Mouse (Mus musculus): ENCODE data around the gene Grin1. TPM values are rescaled to one million over a fixed set of nuclear protein-coding genes. Genes with fewer than 3 reads are reported as not detected.
A peak's percentile ranks its signal among the peaks of the same experiment; 100 is the strongest.

The Grin1 gene
- polyA plus RNA-seq, 1 experiment, result 0.02 TPM

DNA sequence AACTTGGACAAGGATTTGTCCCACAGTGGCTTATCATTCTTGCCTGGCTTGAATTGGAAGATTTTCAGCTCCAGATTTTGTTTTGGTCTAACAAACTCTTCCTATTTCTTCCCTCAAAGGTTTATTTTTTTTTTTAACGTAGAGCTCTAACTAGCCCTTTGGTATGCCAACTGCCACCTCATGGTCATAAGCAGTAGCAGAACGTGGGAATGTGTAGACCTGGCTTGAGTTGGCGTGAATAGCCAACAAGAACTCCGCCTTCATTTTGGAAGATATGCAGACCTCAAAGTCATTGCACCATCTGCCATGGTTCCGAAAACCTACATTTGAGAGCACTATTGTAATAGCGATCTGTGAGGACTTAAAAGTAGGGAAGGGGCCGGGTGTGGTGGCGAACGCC lies 12.5 kb upstream of the Grin1 start:
- TF ChIP-seq MYOG (IDR thresholded peaks at IDR 0.05; ENCODE audit: control insufficient read depth, extremely low read depth, insufficient read length) (no peak), CEBPB (IDR thresholded peaks at IDR 0.05; ENCODE audit: low read depth) (no peak), FOSL1 (IDR thresholded peaks at IDR 0.05; ENCODE audit: insufficient read depth, low read length, poor library complexity, severe bottlenecking) (no peak), MAX (IDR thresholded peaks at IDR 0.05) (no peak), USF1 (IDR thresholded peaks at IDR 0.05; ENCODE audit: low read depth) (no peak), MYOD1 (IDR thresholded peaks at IDR 0.05; ENCODE audit: control insufficient read depth, insufficient read length, low read depth) (no peak), CTCF (IDR thresholded peaks at IDR 0.05; ENCODE audit: control insufficient read depth, insufficient read depth, insufficient read length) (no peak)
- peak overlapping the region; percentile 99 for H3K4me3 ChIP-seq (ENCODE audit: insufficient read depth, poor library complexity, severe bottlenecking)
- peaks cover 28% of the 10 kb centered on the region for H3K36me3 ChIP-seq (ENCODE audit: control insufficient read depth, insufficient read depth)
- H3K79me3 ChIP-seq (ENCODE audit: low read depth), result peaks cover 27% of the 10 kb centered on the region
- peaks cover 3% of the 10 kb centered on the region for H3K27me3 ChIP-seq (ENCODE audit: control insufficient read depth, insufficient read depth, insufficient read length)
- peaks cover 44% of the 10 kb centered on the region for H3K79me2 ChIP-seq (ENCODE audit: control insufficient read depth, insufficient read depth)
- H3ac ChIP-seq (ENCODE audit: control insufficient read depth, insufficient read length, low read depth), result no peak overlapping the region

DNA sequence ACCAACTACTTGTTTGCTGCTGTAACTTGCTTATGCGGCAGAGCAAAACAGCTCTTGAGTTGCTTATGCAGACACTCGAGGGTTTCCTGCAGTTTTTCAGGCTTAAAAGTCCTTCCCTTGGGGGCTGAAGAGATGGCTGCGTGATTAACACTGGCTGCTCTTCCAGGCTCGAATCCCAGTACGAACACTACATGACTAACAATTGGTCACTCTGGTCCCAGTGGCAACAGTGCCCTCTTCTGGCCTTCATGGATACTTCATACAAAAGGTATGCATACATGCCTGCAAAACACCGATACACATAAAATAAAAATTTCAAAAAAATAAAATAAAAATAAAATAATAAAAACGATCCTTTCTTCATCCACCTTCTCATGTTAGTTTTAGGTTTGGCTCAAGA lies 9.5 kb upstream of the Grin1 start:
- Histone ChIP-seq H3ac (ENCODE audit: control insufficient read depth, insufficient read length, low read depth) (no peak overlapping the region), H3K79me3 (ENCODE audit: low read depth) (peaks cover 17% of the 10 kb centered on the region), H3K79me2 (ENCODE audit: control insufficient read depth, insufficient read depth) (peaks cover 22% of the 10 kb centered on the region), H3K4me3 (ENCODE audit: insufficient read depth, poor library complexity, severe bottlenecking) (no peak overlapping the region), H3K27me3 (ENCODE audit: control insufficient read depth, insufficient read depth, insufficient read length) (peaks cover 7% of the 10 kb centered on the region), H3K36me3 (ENCODE audit: control insufficient read depth, insufficient read depth) (no peaks in the 10 kb centered on the region)
- TF ChIP-seq MYOG (IDR thresholded peaks at IDR 0.05; ENCODE audit: control insufficient read depth, extremely low read depth, insufficient read length) (no peak), USF1 (IDR thresholded peaks at IDR 0.05; ENCODE audit: low read depth) (no peak), MAX (IDR thresholded peaks at IDR 0.05) (no peak), FOSL1 (IDR thresholded peaks at IDR 0.05; ENCODE audit: insufficient read depth, low read length, poor library complexity, severe bottlenecking) (no peak), MYOD1 (IDR thresholded peaks at IDR 0.05; ENCODE audit: control insufficient read depth, insufficient read length, low read depth) (no peak), CEBPB (IDR thresholded peaks at IDR 0.05; ENCODE audit: low read depth) (no peak), CTCF (IDR thresholded peaks at IDR 0.05; ENCODE audit: control insufficient read depth, insufficient read depth, insufficient read length) (no peak)

DNA sequence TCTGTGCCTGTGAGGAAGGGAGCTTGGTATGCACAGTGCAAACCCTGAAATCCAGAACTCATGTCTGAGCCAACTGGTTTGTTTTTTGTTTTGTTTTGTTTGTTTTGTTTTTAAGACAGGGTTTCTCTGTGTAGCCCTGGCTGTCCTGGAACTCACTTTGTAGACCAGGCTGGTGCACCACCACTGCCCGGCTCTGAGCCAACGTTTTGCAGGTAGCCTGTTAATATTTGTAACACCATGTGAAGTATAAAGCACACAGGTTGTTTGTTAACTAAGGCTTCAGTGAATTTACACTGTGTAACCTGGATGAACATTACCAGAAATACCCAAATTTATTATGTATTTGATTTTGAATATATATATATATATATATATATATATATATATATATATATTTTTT lies 7.0 kb upstream of the Grin1 start:
- peaks cover 19% of the 10 kb centered on the region for H3K27me3 ChIP-seq (ENCODE audit: control insufficient read depth, insufficient read depth, insufficient read length)
- no peak overlapping the region for H3K4me3 ChIP-seq (ENCODE audit: insufficient read depth, poor library complexity, severe bottlenecking)
- H3ac ChIP-seq (ENCODE audit: control insufficient read depth, insufficient read length, low read depth), result no peak overlapping the region
- no peaks in the 10 kb centered on the region for H3K79me2 ChIP-seq (ENCODE audit: control insufficient read depth, insufficient read depth)
- no peaks in the 10 kb centered on the region for H3K36me3 ChIP-seq (ENCODE audit: control insufficient read depth, insufficient read depth)
- H3K79me3 ChIP-seq (ENCODE audit: low read depth), result no peaks in the 10 kb centered on the region
- no peak for TF ChIP-seq MYOD1 (IDR thresholded peaks at IDR 0.05; ENCODE audit: control insufficient read depth, insufficient read length, low read depth)
- no peak for TF ChIP-seq FOSL1 (IDR thresholded peaks at IDR 0.05; ENCODE audit: insufficient read depth, low read length, poor library complexity, severe bottlenecking)
- TF ChIP-seq MYOG (IDR thresholded peaks at IDR 0.05; ENCODE audit: control insufficient read depth, extremely low read depth, insufficient read length), result no peak
- no peak for TF ChIP-seq MAX (IDR thresholded peaks at IDR 0.05)
- no peak for TF ChIP-seq USF1 (IDR thresholded peaks at IDR 0.05; ENCODE audit: low read depth)
- TF ChIP-seq CTCF (IDR thresholded peaks at IDR 0.05; ENCODE audit: control insufficient read depth, insufficient read depth, insufficient read length), result no peak
- no peak for TF ChIP-seq CEBPB (IDR thresholded peaks at IDR 0.05; ENCODE audit: low read depth)

- Histone ChIP-seq H3K27me3 (ENCODE audit: control insufficient read depth, insufficient read depth, insufficient read length) (peaks cover 47% of the 10 kb centered on the region), H3ac (ENCODE audit: control insufficient read depth, insufficient read length, low read depth) (no peak overlapping the region), H3K79me3 (ENCODE audit: low read depth) (no peaks in the 10 kb centered on the region), H3K36me3 (ENCODE audit: control insufficient read depth, insufficient read depth) (no peaks in the 10 kb centered on the region), H3K79me2 (ENCODE audit: control insufficient read depth, insufficient read depth) (no peaks in the 10 kb centered on the region), H3K4me3 (ENCODE audit: insufficient read depth, poor library complexity, severe bottlenecking) (no peak overlapping the region)
- no peak for TF ChIP-seq MAX (IDR thresholded peaks at IDR 0.05)
- no peak for TF ChIP-seq USF1 (IDR thresholded peaks at IDR 0.05; ENCODE audit: low read depth)
- TF ChIP-seq MYOG (IDR thresholded peaks at IDR 0.05; ENCODE audit: control insufficient read depth, extremely low read depth, insufficient read length), result no peak
- no peak for TF ChIP-seq MYOD1 (IDR thresholded peaks at IDR 0.05; ENCODE audit: control insufficient read depth, insufficient read length, low read depth)
- TF ChIP-seq CTCF (IDR thresholded peaks at IDR 0.05; ENCODE audit: control insufficient read depth, insufficient read depth, insufficient read length), result no peak
- no peak for TF ChIP-seq CEBPB (IDR thresholded peaks at IDR 0.05; ENCODE audit: low read depth)
- no peak for TF ChIP-seq FOSL1 (IDR thresholded peaks at IDR 0.05; ENCODE audit: insufficient read depth, low read length, poor library complexity, severe bottlenecking)
Measured at GRCm38 (mm10) chr2:25320084-25320483, 1.1 kb upstream of the Grin1 start.

DNA sequence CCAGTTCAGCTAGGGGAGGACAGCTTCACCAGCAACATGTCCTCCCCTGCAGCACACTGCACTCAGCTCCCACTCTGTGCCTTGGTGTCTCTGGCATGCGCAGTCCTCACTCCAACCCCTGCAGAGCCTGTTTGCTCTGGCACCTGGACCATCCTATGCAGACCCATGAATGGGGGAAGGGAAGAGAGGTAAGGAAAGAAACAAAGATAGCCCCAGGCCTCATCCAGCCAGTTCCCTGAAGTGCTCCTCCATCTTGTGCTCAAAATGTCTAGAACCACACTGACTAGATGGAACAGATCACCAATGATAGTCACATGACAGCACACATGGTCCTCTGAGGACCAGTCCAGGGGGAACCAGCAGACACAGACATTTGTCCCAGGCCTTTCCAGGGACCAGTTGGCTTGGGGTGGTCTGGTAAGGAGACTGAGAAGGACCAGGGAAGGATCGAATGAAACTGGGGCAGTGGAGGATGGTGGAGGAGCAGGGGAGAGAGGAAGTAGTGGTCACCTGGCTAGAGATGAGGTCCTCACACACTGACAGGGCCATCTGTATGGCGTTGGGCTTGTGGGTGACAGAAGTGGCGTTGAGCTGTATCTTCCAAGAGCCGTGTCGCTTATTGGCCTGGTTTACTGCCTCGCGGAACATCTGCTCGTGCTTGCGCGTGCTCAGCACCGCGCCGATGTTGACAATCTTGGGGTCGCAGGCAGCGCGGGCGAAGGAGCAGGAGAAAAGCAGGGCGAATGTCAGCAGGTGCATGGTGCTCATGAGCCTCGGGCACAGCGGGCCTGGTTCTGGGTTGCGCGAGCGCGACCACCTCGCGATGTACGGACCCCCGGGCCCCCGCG lies 644 bp downstream of the Grin1 start:
- Histone ChIP-seq H3K36me3 (ENCODE audit: control insufficient read depth, insufficient read depth) (no peaks in the 10 kb centered on the region), H3K79me3 (ENCODE audit: low read depth) (no peaks in the 10 kb centered on the region), H3K27me3 (ENCODE audit: control insufficient read depth, insufficient read depth, insufficient read length) (peaks cover 52% of the 10 kb centered on the region), H3ac (ENCODE audit: control insufficient read depth, insufficient read length, low read depth) (no peak overlapping the region), H3K79me2 (ENCODE audit: control insufficient read depth, insufficient read depth) (no peaks in the 10 kb centered on the region), H3K4me3 (ENCODE audit: insufficient read depth, poor library complexity, severe bottlenecking) (no peak overlapping the region)
- no peak for TF ChIP-seq CEBPB (IDR thresholded peaks at IDR 0.05; ENCODE audit: low read depth)
- no peak for TF ChIP-seq USF1 (IDR thresholded peaks at IDR 0.05; ENCODE audit: low read depth)
- no peak for TF ChIP-seq MYOG (IDR thresholded peaks at IDR 0.05; ENCODE audit: control insufficient read depth, extremely low read depth, insufficient read length)
- no peak for TF ChIP-seq FOSL1 (IDR thresholded peaks at IDR 0.05; ENCODE audit: insufficient read depth, low read length, poor library complexity, severe bottlenecking)
- TF ChIP-seq MYOD1 (IDR thresholded peaks at IDR 0.05; ENCODE audit: control insufficient read depth, insufficient read length, low read depth), result no peak
- TF ChIP-seq CTCF (IDR thresholded peaks at IDR 0.05; ENCODE audit: control insufficient read depth, insufficient read depth, insufficient read length), result no peak
- no peak for TF ChIP-seq MAX (IDR thresholded peaks at IDR 0.05)

All from C2C12 (cell line).